ENCODE assay signal across 8 mouse cellular contexts in genomic region chr13:48528123-48528871, GRCm38 (mm10). TPM values are rescaled to one million over a fixed set of nuclear protein-coding genes. Genes with fewer than 3 reads are reported as not detected.
DNase-seq lines count a peak whose midpoint lies in the region; ATAC-seq lines count a peak whose summit lies in the region.

No protein-coding gene starts in this region.

- no peaks in the 10 kb centered on the region for H3K27me3 ChIP-seq in heart, embryonic 10.5 days (ENCODE audit: insufficient read depth, poor library complexity, severe bottlenecking)
- no peaks in the 10 kb centered on the region for H3K27me3 ChIP-seq in forebrain, embryonic 16.5 days (replicated peaks; ENCODE audit: control insufficient read depth, insufficient read depth, low read length)
- no peaks in the 10 kb centered on the region for H3K27me3 ChIP-seq in hindbrain, embryonic 15.5 days

- H3K4me2 ChIP-seq in forebrain, embryonic 16.5 days (ENCODE audit: low read length): no peak overlapping the region
- no peak overlapping the region for H3K4me2 ChIP-seq in hindbrain, embryonic 15.5 days

- no peak overlapping the region for H3K27ac ChIP-seq in heart, embryonic 10.5 days
- H3K27ac ChIP-seq in forebrain, embryonic 16.5 days (ENCODE audit: low read length): no peak overlapping the region
- H3K27ac ChIP-seq in hindbrain, embryonic 15.5 days (replicated peaks): no peak overlapping the region

- 52% methylated on average over 15 of the region's 15 CpGs for WGBS in heart, embryonic 10.5 days
- WGBS in forebrain, embryonic 16.5 days: 56% methylated on average over 15 of the region's 15 CpGs
- 53% methylated on average over 15 of the region's 15 CpGs for whole genome bisulfite sequencing in hindbrain, embryonic 15.5 days

- peak; percentile 94 for DNase-seq in heart, adult 11 months
- DNase-seq in heart, embryonic 10.5 days (ENCODE audit: low spot score): no peak
- peak; percentile 55 for DNase-seq in cerebellum, adult 11 months
- peak; percentile 64 to 75 for DNase-seq in layer of hippocampus, postnatal 10 days (ENCODE audit: low spot score in 2 of 2)
- DNase-seq in lung, postnatal 36 days: peak; percentile 84
- peak; percentile 32 for DNase-seq in right cerebral cortex, postnatal 14 days

- peaks cover under 1% of the 10 kb centered on the region; the same call in 1 of the 2 replicates for H3K36me3 ChIP-seq in heart, embryonic 10.5 days
- H3K36me3 ChIP-seq in forebrain, embryonic 16.5 days (ENCODE audit: control insufficient read depth, insufficient read depth): no peaks in the 10 kb centered on the region
- H3K36me3 ChIP-seq in hindbrain, embryonic 15.5 days: no peaks in the 10 kb centered on the region

- ATAC-seq in forebrain, embryonic 16.5 days: peak; percentile 77; the same call in 1 of the 2 replicates
- peak; percentile 85 for ATAC-seq in hindbrain, embryonic 15.5 days (ENCODE audit: low FRiP score, low read depth)

- no peak overlapping the region for H3K4me3 ChIP-seq in heart, embryonic 10.5 days
- H3K4me3 ChIP-seq in forebrain, embryonic 16.5 days (replicated peaks; ENCODE audit: low read length): no peak overlapping the region
- H3K4me3 ChIP-seq in hindbrain, embryonic 15.5 days: no peak overlapping the region

- H3K9ac ChIP-seq in forebrain, embryonic 16.5 days (replicated peaks; ENCODE audit: low read depth, low read length): no peak overlapping the region
- no peak overlapping the region for H3K9ac ChIP-seq in hindbrain, embryonic 15.5 days

- no peaks in the 10 kb centered on the region for H3K4me1 ChIP-seq in heart, embryonic 10.5 days
- H3K4me1 ChIP-seq in forebrain, embryonic 16.5 days (replicated peaks; ENCODE audit: control insufficient read depth, insufficient read depth, low read length): no peaks in the 10 kb centered on the region; the same call in 1 of the 2 replicates
- no peaks in the 10 kb centered on the region for H3K4me1 ChIP-seq in hindbrain, embryonic 15.5 days (replicated peaks)

- H3K9me3 ChIP-seq in heart, embryonic 10.5 days: no peaks in the 10 kb centered on the region
- H3K9me3 ChIP-seq in forebrain, embryonic 16.5 days (ENCODE audit: control insufficient read depth, low read length): no peaks in the 10 kb centered on the region
- H3K9me3 ChIP-seq in hindbrain, embryonic 15.5 days: no peaks in the 10 kb centered on the region

RNA-seq across cellular contexts. Expression of gene A830005F24Rik, which starts 14.9 kb away (rescaled TPM):
- 1.6 and 2.0 TPM in 2 replicates for polyA plus RNA-seq in heart, embryonic 10.5 days (2016; fragmentation: Nextera tagmentation; extraction: Ambion mirVana)
- polyA plus RNA-seq in forebrain, embryonic 16.5 days (2015; fragmentation: Nextera tagmentation; extraction: Ambion mirVana): 1.9 and 2.5 TPM in 2 replicates
- polyA plus RNA-seq in hindbrain, embryonic 15.5 days (2015; fragmentation: Nextera tagmentation; extraction: Ambion mirVana): 2.8 and 3.3 TPM in 2 replicates
- 1 to 10 TPM; 1.8 to 1.9 TPM for total RNA-seq in layer of hippocampus, postnatal 10 days (2021)

RNA-seq across cellular contexts. Expression of gene Zfp169, which starts 15.0 kb away (rescaled TPM):
- 2.7 and 3.6 TPM in 2 replicates for polyA plus RNA-seq in heart, embryonic 10.5 days (2016; fragmentation: Nextera tagmentation; extraction: Ambion mirVana)
- polyA plus RNA-seq in forebrain, embryonic 16.5 days (2015; fragmentation: Nextera tagmentation; extraction: Ambion mirVana): 7.9 and 8.4 TPM in 2 replicates
- polyA plus RNA-seq in hindbrain, embryonic 15.5 days (2015; fragmentation: Nextera tagmentation; extraction: Ambion mirVana): 4.4 and 5.6 TPM in 2 replicates
- total RNA-seq in layer of hippocampus, postnatal 10 days (2021): 10 to 100 TPM; 18.2 to 19.6 TPM
